In genomic region chr7:130691931-130692330, GRCm38 (mm10) we compare ENCODE assay signal across 8 mouse cellular contexts.
DNase-seq lines count a peak whose midpoint lies in the region; ATAC-seq lines count a peak whose summit lies in the region.

No protein-coding gene starts in this region.

- peak overlapping the region; percentile 92 for H3K27ac ChIP-seq in heart, embryonic 16.5 days (ENCODE audit: low read length)
- peak overlapping the region; percentile 99 for H3K27ac ChIP-seq in embryonic facial prominence, embryonic 13.5 days
- peak overlapping the region; percentile 99 for H3K27ac ChIP-seq in hindbrain, embryonic 15.5 days (replicated peaks)
- peak overlapping the region; percentile 96 for H3K27ac ChIP-seq in midbrain, embryonic 16.5 days (ENCODE audit: low read length)

- H3K4me2 ChIP-seq in heart, embryonic 16.5 days (ENCODE audit: low read depth, low read length) = peak overlapping the region; percentile 84
- H3K4me2 ChIP-seq in embryonic facial prominence, embryonic 13.5 days = peak overlapping the region; percentile 89
- H3K4me2 ChIP-seq in hindbrain, embryonic 15.5 days = peak overlapping the region; percentile 81
- peak overlapping the region; percentile 68 for H3K4me2 ChIP-seq in midbrain, embryonic 16.5 days (ENCODE audit: low read length)

- H3K4me1 ChIP-seq in heart, embryonic 16.5 days (ENCODE audit: control insufficient read depth, insufficient read depth, low read length) = peaks cover 63% of the 10 kb centered on the region
- peaks cover 71% of the 10 kb centered on the region for H3K4me1 ChIP-seq in embryonic facial prominence, embryonic 13.5 days
- H3K4me1 ChIP-seq in hindbrain, embryonic 15.5 days (replicated peaks) = peaks cover 40% of the 10 kb centered on the region
- peaks cover 32% of the 10 kb centered on the region for H3K4me1 ChIP-seq in midbrain, embryonic 16.5 days (ENCODE audit: control insufficient read depth, insufficient read depth, low read length)

- DNase-seq in heart, adult 18-20 months = no peak
- no peak for DNase-seq in urinary bladder, adult 18-20 months (ENCODE audit: low spot score in 2 of 2)
- no peak for DNase-seq in layer of hippocampus, adult 9-11 months
- DNase-seq in yolk sac, embryonic 10.5 days (ENCODE audit: low spot score) = no peak

- H3K27me3 ChIP-seq in heart, embryonic 16.5 days (ENCODE audit: control insufficient read depth, insufficient read depth, low read length) = no peaks in the 10 kb centered on the region
- H3K27me3 ChIP-seq in embryonic facial prominence, embryonic 13.5 days = no peaks in the 10 kb centered on the region
- H3K27me3 ChIP-seq in hindbrain, embryonic 15.5 days = no peaks in the 10 kb centered on the region
- no peaks in the 10 kb centered on the region for H3K27me3 ChIP-seq in midbrain, embryonic 16.5 days (ENCODE audit: control insufficient read depth, insufficient read depth, low read depth, low read length)

- H3K4me3 ChIP-seq in heart, embryonic 16.5 days (ENCODE audit: low read length) = no peak overlapping the region
- H3K4me3 ChIP-seq in embryonic facial prominence, embryonic 13.5 days = peak overlapping the region; percentile 71
- H3K4me3 ChIP-seq in hindbrain, embryonic 15.5 days = peak overlapping the region; percentile 89
- peak overlapping the region; percentile 62 for H3K4me3 ChIP-seq in midbrain, embryonic 16.5 days (ENCODE audit: low read depth, low read length)

- ATAC-seq in heart, embryonic 16.5 days (replicated peaks; ENCODE audit: extremely low read depth, insufficient read depth, low FRiP score) = no peak
- no peak for ATAC-seq in embryonic facial prominence, embryonic 13.5 days (ENCODE audit: insufficient number of reproducible peaks, insufficient read depth, low FRiP score, low TSS enrichment, low read depth)
- ATAC-seq in hindbrain, embryonic 15.5 days (ENCODE audit: low FRiP score, low read depth) = no peak
- ATAC-seq in midbrain, embryonic 16.5 days = no peak

- no peaks in the 10 kb centered on the region for H3K9me3 ChIP-seq in heart, embryonic 16.5 days (replicated peaks; ENCODE audit: control insufficient read depth, low read length)
- no peaks in the 10 kb centered on the region for H3K9me3 ChIP-seq in embryonic facial prominence, embryonic 13.5 days
- H3K9me3 ChIP-seq in hindbrain, embryonic 15.5 days = no peaks in the 10 kb centered on the region
- H3K9me3 ChIP-seq in midbrain, embryonic 16.5 days (replicated peaks; ENCODE audit: control insufficient read depth, low read length, poor library complexity, severe bottlenecking) = no peaks in the 10 kb centered on the region

- WGBS in heart, embryonic 16.5 days = 38% methylated on average over 2 of the region's 2 CpGs
- WGBS in embryonic facial prominence, embryonic 13.5 days = 33% methylated on average over 2 of the region's 2 CpGs
- WGBS in hindbrain, embryonic 15.5 days = 44% methylated on average over 2 of the region's 2 CpGs
- WGBS in midbrain, embryonic 16.5 days = 51% methylated on average over 2 of the region's 2 CpGs

- H3K9ac ChIP-seq in heart, embryonic 16.5 days (ENCODE audit: low read length) = no peak overlapping the region
- peak overlapping the region; percentile 94 for H3K9ac ChIP-seq in embryonic facial prominence, embryonic 13.5 days
- 0 out of 2 replicates have a peak overlapping the region, but pooled peaks have one; percentile 34 for H3K9ac ChIP-seq in hindbrain, embryonic 15.5 days
- peak overlapping the region; percentile 30 for H3K9ac ChIP-seq in midbrain, embryonic 16.5 days (ENCODE audit: low read depth, low read length)

- no peaks in the 10 kb centered on the region for H3K36me3 ChIP-seq in heart, embryonic 16.5 days (ENCODE audit: control insufficient read depth, insufficient read depth)
- peaks cover under 1% of the 10 kb centered on the region; the same call in 1 of the 2 replicates for H3K36me3 ChIP-seq in embryonic facial prominence, embryonic 13.5 days
- H3K36me3 ChIP-seq in hindbrain, embryonic 15.5 days = no peaks in the 10 kb centered on the region
- no peaks in the 10 kb centered on the region for H3K36me3 ChIP-seq in midbrain, embryonic 16.5 days (ENCODE audit: control insufficient read depth, insufficient read depth, low read length)
